Mouse (Mus musculus) layer of hippocampus, postnatal 10 days (tissue): ENCODE results near the gene Ifitm2. TPM values are rescaled to one million over a fixed set of nuclear protein-coding genes. Genes with fewer than 3 reads are reported as not detected.

Source experiments
- DNase-seq, 2 experiments: peaks; one replicate each; pipeline ENCODE4 v3.0.0; 2021; ENCODE audit warnings: low spot score in 2 of 2
- total RNA-seq, 2 experiments: library from RNA; stranded (reverse); gene quantifications; 2 replicates each; pipeline ENCODE4 v1.2.3; 2021

Gene Ifitm2
- total RNA-seq, 2 experiments from 2014 or later: 20.3 to 27.0 TPM

DNA sequence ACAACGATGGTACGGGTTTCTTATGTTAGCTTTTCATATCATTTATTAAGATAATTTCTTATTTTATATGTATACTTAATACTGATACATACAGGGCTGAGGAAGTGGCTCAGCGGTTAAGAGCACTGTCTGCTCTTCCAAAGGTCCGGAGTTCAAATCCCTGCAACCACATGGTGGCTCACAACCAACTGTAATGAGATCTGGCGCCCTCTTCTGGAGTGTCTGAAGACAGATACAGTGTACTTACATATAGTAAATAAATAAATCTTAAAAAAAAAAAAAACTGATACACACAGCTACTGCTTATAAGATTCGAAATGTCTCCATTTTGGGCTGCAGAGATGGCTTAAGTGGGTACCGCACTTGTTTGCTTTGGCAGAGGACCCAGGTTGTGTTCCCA lies 48.1 kb downstream of the Ifitm2 start:
- no peak for DNase-seq

DNA sequence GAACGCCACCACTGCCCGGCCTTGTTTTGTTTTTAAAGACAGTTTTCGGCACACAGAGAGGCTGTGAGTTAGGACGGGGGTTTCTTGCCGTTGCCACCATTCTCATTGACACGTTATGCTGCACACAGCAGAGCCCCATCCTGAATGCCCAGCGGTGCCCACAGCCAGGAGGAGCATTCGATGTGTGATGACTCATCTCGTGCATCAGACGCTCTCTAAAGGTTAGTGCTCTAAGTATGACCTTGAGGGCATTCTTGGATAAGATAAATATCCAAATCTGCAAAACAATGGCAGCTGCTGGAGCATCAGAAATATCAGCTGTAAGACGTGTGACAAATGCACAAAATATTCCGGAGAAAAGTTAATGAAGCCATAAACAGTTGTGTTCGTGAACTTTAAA lies 48.7 kb downstream of the Ifitm2 start:
- DNase-seq: no peak

DNA sequence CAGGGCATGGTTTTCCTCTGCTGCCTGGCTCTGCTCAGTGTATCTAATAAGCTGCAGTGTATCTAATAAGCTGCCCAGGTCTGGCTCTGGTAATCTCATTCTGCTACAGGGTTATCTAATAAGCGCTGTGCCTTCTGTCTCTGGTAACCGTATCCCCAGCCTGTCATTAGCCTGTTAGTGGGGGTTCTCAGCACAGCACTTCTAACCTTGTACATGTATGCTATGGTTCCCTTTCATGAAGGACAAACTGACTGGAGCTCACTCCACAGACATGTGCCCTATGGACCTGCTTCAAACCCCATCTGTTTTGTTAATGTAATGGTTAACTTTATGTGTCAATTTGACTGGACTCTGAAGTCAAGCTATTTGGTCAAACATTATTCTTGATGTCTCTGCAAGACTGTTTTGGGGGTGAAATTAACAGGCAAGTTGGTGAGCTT lies 50.1 kb downstream of the Ifitm2 start:
- no peak for DNase-seq

Other genes with a start within 250 kb of the Ifitm2 start
- gene Cyp2e1, start 192.2 kb downstream of the Ifitm2 start, total RNA-seq: not detected
- not detected for gene Syce1, start 168.1 kb downstream of the Ifitm2 start, total RNA-seq
- 1 to 10 TPM; 8.5 to 9.3 TPM for gene Zfp941, start 133.8 kb downstream of the Ifitm2 start, total RNA-seq
- 1 to 10 TPM in 1 of 2 experiments, not detected in 1; 1.2 TPM for gene Urah, start 121.0 kb downstream of the Ifitm2 start, total RNA-seq
- gene Scgb1c1, start 110.4 kb downstream of the Ifitm2 start, total RNA-seq: not detected
- not detected for gene Odf3, start 108.2 kb downstream of the Ifitm2 start, total RNA-seq
- under 1 TPM; 0.40 to 0.73 TPM for gene Gm45785, start 99.7 kb downstream of the Ifitm2 start, total RNA-seq
- gene Ric8a, start 99.0 kb downstream of the Ifitm2 start, total RNA-seq: 100 to 1,000 TPM in 1 of 2 experiments, 10 to 100 TPM in 1; 91.1 to 106 TPM
- 10 to 100 TPM; 27.2 to 28.1 TPM for gene Bet1l, start 98.4 kb downstream of the Ifitm2 start, total RNA-seq
- gene Psmd13, start 74.0 kb downstream of the Ifitm2 start, total RNA-seq: 100 to 1,000 TPM; 151 to 155 TPM
- gene Sirt3, start 73.7 kb downstream of the Ifitm2 start, total RNA-seq: 10 to 100 TPM; 46.0 to 48.6 TPM
- not detected for gene Cox8b, start 55.5 kb downstream of the Ifitm2 start, total RNA-seq
- gene Nlrp6, start 35.1 kb downstream of the Ifitm2 start, total RNA-seq: under 1 TPM; 0.27 to 0.53 TPM
- gene Pgghg, start 14.6 kb downstream of the Ifitm2 start, total RNA-seq: 1 to 10 TPM; 4.2 to 5.0 TPM
- not detected for gene Ifitm5, start 5.7 kb downstream of the Ifitm2 start, total RNA-seq
- gene Gm45717, start 50 bp downstream of the Ifitm2 start, total RNA-seq: not detected
- gene Ifitm1, start 11.2 kb upstream of the Ifitm2 start, total RNA-seq: 1 to 10 TPM; 3.6 to 5.5 TPM
- gene Ifitm3, start 54.8 kb upstream of the Ifitm2 start, total RNA-seq: 10 to 100 TPM; 13.0 TPM
- not detected for gene Ifitm6, start 61.9 kb upstream of the Ifitm2 start, total RNA-seq
- not detected for gene Gm17387, start 73.1 kb upstream of the Ifitm2 start, total RNA-seq
- gene B4galnt4, start 105.1 kb upstream of the Ifitm2 start, total RNA-seq: 100 to 1,000 TPM; 103 to 123 TPM
- not detected for gene Pkp3, start 122.2 kb upstream of the Ifitm2 start, total RNA-seq
- 1 to 10 TPM; 2.1 to 2.5 TPM for gene Sigirr, start 144.6 kb upstream of the Ifitm2 start, total RNA-seq
- not detected for gene Ano9, start 161.8 kb upstream of the Ifitm2 start, total RNA-seq
- gene Ptdss2, start 166.4 kb upstream of the Ifitm2 start, total RNA-seq: 10 to 100 TPM; 47.9 to 68.4 TPM
- 10 to 100 TPM; 29.7 to 32.4 TPM for gene Rnh1, start 216.9 kb upstream of the Ifitm2 start, total RNA-seq
- gene Hras, start 238.0 kb upstream of the Ifitm2 start, total RNA-seq: 100 to 1,000 TPM; 210 to 243 TPM
- gene Lrrc56, start 238.2 kb upstream of the Ifitm2 start, total RNA-seq: 1 to 10 TPM; 5.0 to 5.8 TPM